Mouse (Mus musculus): ENCODE results near the gene Ripply3.
"Not testable (repeated sequence)": the region's sequence is repeated elsewhere in the genome, so short reads cannot be mapped to it uniquely, and the experiment has no call there.

Gene Ripply3

DNA sequence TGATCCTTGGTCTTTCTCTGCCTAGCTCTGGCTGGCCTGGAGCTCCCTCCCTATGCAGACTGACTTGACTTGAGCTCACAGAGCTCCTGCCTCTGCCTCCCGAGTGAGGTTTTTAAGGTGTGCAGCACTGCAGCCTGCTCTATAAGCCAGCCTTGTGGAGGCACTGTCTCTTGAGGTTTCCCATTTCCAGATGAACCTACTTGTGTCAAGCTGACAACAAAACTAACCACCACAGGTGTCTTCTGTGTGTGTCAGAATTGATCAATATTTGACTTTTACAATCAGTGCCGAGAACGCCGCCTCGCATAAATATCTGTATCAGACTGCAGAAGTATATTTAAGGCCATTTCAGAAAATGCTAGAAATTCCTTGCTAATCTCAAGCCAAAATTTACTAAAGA lies 13.6 kb upstream of the Ripply3 start:
- in situ Hi-C loops (cut with MseI, MboI): no loop called here

DNA sequence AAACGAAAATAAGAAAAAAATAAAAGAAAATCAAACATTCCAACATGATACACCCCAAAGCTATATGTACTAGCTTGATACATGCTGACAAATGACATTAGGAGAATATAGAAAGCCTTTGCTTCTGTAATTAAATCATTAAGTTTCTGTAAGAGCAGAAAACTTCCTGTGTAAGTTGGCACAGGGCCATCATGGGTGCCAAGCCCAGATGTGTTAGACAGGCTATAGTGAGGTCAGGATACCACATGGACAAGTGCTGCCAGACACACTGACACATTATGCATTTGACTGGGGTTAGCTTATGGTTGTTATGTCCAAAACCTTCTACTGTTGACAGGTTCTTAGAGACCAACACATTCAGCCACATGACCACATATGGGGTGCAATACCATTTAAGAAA lies 13.0 kb upstream of the Ripply3 start:
- in situ Hi-C loops (cut with MseI, MboI): no loop called here

DNA sequence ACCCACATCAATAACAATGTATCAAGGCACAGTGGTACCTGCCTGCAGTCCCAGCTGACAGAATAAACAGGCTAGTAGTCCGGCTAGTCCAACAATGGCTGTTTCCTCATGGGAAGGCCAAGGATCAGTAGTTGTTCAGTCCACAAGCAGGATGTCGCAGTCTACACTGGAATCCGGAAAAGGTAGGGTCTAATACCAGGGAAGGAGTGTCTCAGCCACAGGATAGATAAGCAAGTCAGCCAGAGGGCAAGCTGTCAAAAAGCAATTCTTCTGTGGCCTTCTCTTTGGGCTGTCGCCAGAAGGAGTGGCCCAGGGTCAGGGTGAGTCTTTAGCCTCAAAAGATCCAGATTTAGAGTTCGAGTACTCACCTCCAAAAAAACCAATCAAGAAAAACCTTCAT lies 10.5 kb upstream of the Ripply3 start:
- in situ Hi-C loops (cut with MseI, MboI): no loop called here

DNA sequence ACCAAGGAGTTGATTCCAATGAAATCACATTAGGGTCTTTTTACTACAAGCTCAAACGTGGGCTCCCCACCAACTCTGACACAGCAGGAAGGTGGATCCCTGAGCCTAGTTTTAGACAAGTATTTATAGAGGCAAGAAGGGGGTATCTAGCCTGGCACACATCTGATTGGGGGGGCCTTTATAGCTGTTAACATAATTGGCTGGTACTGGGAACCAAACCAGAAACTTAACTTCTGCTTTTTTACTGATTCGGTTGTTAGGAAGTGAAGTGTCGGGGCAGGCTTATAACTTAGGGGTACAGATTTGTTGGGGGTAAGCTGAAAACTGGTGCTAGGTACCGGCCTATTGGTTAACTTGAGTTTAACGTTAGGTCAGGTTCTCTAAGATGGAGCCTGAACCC lies 8.0 kb upstream of the Ripply3 start:
- in situ Hi-C loops (cut with MseI, MboI): loop anchor here in 1 of 2 experiments (5.0 kb wide), 1 partner anchor 48 kb away; no protein-coding TSS in a partner anchor

DNA sequence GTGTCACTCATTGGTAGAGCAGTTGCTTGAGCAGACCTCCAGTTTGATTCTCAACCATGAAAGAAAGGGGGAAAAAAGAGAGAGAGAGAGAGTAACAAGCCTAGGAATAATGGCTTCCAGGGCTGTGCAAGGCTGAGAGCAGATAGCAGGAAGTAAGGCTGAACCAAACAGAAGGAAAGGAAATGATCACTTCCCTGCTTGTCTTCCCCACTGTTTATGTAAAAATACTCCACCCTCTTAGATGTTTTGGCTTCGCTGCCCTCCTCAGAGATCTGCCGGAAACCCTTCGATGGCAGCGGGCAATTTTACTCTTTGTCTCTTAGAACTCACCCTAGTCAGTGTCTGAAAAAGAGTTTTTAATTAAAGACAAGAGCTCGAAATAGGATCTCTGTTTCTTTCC lies 4.5 kb upstream of the Ripply3 start:
- in situ Hi-C loops (cut with MseI, MboI): loop anchor here in 1 of 2 experiments (5.0 kb wide), 1 partner anchor 51 kb away; no protein-coding TSS in a partner anchor

DNA sequence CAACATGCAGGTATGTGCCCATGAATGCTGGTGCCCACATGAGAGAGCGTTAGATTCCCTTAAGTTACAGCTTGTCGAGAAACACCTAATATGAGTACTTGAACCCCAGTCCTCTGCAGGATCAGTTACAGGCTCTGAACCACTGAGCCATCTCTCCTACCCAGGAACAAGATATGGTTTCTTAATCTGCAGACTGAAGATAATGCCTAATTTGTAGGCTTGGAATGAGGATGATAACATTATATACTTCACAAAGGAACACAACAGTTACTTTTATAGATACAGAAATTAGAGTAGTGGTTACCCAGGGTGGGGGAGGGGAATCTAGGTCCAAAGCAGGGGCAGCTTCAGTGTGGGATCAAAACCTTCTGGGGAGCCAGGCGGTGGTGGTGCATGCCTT lies 2.2 kb upstream of the Ripply3 start:
- in situ Hi-C loops (cut with MseI, MboI): no loop called here

DNA sequence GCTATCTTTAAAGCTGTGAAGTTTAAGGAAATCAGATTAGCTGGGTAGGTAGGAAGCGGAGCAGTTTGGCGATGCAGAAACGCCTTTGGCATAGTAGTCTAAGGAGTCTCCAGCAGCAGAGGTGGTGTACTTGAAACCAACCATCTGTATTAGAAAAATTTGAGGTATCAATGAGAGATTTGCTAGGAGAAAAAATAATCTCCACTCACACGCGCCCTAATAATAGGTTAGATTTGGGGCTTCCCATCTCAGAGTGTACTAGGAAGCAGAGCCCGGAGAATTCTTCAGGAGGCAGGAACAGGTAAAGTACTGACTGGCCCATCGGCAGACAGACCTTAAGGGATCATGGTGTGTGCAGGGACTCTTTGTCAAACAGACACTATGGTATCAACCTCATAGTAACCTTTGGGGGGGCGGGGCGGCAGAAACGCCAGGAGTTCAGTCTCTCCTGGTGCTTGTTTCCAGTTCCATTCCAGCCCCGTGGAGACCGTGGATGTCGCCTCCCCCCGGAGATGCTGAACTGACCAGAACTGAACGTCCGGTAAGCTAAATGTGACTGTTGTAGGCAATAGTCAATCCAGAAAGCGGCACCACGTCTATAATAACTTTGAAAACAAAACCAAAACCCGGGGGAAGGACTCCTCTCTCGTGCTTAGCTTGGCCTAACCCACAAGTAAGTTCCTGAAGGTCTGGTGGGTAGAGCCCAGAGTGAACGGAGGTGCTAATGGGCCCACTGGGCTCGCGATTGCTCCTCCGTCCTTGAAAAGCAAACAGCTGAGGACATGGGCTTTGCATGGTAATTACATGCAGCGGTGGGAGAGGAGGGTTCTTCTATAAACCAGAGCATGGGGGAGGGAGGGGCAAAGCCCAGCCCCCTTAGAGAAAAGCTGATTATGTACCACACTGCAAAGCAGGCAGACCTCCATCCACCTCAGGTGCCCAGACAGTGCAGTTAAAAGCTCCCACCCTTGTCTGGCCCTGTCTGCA lies 954 bp downstream of the Ripply3 start:
- in situ Hi-C loops (cut with MseI, MboI): no loop called here

DNA sequence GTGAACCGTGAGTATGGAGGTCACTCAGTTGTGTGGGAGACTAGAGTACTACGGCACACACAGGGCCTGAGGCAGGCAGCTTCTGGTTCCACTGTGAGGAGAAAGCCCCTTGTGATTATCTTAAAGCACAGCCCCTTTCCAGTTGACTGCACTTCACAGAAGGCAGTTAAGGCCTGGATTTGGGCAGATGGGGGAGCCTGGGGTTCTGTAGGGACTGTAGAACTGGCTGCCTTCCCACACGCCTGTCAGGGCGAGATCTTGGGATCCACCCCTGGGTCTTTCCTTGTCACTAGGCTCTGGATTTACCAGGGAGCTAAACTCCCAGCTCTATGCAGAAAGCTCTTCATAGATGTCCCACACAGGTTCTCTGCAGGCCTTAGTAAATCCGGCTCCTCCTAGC lies 2.2 kb downstream of the Ripply3 start:
- in situ Hi-C loops (cut with MseI, MboI): no loop called here

DNA sequence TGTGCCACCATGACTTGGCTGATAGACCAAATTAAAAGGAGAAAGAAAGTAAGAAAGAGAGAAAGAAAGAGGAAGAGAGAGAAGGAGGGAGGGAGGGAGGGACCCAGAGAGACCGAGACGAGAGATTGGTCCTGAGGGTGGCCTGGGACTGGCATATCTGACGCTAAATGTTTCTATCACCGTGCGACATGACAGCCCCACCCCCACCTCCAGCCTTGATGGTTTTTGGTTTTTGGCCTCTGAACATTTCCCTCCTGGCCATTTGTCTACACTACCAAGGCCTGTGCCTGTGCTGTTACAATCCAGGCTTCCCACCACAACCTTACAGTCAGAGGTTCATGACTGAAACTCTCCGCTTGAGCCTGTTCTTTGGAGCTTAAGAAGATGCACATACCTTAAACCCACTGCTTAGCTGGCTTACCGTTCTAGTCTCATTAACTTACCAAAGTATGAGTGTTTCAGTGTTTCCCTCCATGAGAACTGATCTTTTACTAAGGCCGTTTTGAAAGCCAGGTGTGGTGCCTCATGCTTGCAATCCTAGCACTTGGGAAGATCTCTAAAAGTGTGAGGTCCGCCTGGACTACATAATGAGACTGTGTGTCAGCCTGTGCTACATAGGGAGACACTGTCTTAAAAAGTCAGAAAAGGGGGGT lies 3.1 kb downstream of the Ripply3 start:
- in situ Hi-C loops (cut with MseI, MboI): no loop called here

DNA sequence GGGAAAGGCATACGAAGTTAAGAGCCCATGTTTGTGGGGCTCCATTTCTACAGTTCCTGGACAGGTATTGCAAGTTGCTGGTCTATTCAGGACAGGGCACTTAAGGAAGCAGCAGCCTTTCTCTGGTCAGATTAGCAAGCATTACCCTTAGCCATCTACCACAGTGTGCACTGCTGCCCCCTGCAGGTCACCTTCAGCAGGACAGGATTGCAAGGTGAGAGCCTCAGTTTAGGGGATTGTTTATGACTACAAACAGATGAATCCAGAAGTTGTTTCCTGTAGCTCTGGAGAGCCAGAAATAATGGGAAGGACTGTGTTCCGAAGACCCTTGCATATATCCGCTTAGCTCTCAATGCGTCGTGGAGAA lies 3.6 kb downstream of the Ripply3 start:
- in situ Hi-C loops (cut with MseI, MboI): no loop called here

DNA sequence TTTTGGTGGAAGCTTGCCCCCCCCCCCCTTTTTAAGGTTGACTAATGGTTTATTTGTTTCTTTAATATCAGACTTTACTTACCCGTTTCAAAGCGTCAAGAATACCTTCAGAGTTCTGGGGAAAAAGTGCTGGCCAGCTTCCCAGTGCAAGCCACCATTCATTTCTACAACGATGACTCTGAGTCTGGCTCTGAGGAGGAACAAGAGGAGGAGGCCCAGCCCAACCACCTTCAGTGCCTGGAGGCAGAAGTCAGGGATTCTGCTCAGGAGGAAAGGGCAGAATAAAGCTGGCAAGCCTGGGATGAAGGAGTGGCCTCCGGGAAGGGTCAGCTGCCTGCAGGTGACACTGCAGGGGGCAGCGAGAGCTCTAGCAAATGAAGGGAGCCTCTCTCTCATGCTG lies 7.4 kb downstream of the Ripply3 start:
- in situ Hi-C loops (cut with MseI, MboI): no loop called here

DNA sequence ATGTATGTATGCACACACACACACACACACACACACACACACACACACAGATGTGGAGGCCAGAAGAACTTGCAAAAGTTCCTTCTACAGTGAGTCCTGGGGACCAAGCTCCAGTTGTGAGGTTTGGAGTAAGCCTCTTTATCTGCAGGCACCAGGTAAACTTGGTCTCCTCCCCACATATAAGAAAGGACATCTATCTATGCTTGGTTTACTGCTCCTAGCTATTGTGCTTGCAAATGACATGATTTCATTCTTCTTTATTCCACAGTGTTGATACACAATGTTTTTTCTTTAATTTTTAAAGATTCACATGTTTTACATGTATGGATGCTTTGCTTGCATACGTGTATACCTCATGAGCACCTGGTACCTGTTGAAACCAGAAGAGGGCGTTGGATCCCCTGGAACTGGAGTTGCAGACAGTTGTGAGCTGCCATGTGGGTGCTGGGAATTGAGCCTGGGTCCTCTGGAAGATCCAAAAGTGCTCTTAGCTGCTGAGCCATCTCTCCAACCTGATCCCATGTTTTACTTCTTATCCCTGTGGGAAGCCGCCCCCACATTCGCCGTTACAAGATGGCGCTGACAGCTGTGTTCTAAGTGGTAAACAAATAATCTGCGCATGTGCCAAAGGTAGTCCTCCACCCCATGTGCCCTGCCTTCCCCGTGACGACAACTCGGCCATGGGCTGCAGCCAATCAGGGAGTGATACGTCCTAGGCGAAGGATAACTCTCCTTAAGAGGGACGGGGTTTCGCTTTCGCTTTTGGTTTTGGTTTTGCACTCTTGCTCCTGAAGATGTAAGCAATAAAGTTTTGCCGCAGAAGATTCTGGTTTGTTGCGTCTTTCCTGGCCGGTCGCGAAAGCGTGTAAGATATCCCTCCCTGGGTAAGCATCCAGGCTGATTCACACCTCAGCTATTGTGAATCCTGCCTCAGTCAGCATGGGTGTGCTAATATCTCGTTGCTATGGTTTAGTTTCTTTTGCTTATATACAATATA lies 11.2 kb downstream of the Ripply3 start:
- in situ Hi-C loops (cut with MseI, MboI): not testable (repeated sequence)

DNA sequence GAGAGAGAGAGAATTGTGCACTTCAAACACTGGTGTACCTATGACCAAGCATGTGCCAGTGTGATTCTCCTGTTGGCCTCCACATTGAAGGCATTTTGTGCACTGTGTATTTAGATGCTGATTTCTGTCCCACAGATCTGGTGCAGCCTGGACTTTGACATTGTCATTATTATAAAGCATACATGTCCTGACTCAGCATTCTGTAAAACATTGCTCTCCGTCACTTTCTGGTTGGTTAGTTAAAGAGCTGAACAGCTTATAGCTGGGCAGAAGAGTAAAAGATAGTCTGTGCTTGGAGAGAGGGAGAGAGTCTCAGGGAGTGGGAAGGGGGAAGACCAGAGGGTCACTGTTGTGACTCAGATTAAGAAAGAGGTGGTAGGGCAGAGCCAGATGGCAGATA lies 17.5 kb downstream of the Ripply3 start:
- in situ Hi-C loops (cut with MseI, MboI): no loop called here

DNA sequence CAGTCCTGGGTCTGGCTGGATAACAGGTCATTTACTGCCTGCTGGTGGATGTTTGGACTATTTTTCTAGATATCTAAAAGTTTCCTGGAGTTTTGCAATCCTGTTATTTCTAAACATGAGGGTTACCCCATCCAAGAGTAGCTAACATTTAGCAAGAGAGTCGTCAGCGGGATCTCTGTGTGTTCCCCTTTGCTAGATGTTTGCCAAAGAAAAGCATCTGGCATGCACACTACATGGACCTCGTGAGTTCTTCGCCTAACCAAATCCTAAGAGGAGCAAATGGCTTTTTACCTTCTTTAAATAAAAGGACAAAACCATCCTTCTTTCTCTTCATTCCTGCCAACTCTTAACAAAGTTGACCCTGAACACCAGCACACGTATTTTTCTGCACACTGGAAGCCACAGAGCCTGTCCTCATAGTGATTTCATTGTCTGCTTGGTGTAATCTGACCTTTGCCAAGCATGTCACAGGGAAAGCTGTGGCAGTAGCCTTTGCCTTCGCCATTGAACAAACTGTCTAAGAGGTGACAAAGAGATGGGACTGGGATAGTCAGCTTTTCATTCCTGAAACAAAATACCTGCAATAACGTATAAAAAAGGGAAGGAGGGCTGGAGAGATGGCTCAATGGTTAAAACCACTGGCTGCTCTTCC lies 19.0 kb downstream of the Ripply3 start:
- in situ Hi-C loops (cut with MseI, MboI): no loop called here

DNA sequence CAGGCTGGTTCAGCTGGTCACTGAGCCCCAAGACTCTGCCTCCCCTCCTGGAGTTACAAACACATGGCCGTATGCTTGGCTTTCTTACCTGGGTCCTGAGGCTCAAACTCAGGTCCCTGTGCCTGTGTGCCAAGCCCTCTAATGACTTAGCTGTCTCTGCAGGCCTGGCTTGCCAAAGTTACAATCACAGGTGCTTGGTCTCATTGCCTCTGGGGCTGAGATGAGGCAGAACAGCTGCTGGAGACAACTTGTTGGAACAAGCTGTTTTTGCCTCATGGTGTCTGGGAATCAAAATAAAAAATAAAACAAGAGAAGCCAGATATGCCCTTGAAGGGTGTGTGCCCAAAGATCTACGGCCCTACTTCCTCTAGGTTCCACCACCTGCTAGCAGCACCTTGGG lies 20.6 kb downstream of the Ripply3 start:
- in situ Hi-C loops (cut with MseI, MboI): no loop called here

DNA sequence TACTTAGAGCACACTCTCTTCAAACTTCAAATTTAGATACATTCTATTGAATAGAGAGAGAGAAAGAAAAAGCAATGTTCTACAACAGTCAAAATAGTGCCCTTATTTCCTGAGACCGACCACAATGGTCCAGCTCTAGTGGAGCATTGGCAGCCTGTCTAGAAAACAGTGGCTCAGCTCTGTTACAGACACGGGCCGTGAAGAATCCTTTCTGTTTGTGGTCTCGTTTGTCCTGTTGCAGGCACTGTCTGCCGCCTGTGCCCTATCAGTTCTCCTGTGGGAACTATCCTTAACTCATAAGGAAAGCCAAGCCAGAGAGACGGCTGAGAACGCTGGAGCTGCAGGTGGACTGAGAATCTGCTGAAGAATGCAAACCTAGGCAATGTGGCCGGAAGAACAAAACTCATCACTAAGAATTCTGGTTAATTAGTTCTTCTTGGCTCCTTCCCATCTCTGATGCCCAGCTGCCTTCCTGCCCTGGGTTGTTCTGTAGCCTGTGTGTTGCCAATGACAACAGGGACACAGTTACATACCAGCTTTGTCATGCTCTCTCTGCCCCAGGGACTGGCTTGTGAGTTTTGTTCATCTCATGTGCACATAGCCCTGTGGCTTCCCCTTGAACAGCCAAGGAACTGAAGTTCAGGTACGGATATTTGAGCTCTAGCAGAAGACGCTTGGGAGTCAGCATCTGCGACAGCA lies 21.5 kb downstream of the Ripply3 start:
- in situ Hi-C loops (cut with MseI, MboI): no loop called here

DNA sequence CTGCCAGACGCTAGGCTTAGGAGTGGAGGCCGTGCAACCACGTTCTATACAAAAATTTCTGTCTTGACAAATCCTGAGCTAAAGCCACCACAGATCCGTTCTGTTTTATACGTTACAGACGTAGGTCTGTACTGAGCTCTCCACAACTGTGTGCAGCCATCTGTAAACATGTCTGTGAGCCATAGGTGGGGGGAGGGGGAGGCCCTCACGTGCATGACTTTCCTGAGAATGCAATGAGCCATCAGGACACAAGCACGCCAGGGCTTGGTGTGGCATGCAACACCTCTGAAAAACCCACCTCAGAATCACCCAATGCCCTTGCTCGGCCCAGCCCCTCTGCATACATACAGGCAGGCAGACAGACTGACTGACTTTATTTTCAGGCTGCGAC lies 22.1 kb downstream of the Ripply3 start:
- in situ Hi-C loops (cut with MseI, MboI): no loop called here

DNA sequence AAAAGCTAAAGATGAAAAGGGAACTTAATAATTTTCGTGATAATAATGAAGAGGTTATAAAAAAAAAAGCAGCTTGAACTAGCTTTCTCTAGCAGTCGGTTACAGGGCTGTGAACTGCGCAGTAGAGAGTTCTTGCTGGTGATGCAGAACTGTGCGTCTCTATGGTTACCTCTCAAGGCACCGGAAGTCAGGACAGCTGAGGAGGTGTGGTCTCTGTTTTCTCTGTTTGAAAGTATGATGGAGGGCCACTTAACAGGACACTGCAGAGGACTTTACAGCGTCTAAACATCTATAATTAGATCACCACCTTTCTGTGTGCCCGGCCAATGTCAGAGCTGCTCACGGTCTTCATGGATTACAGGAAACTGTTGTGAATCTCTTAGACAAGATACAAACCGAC lies 26.2 kb downstream of the Ripply3 start:
- in situ Hi-C loops (cut with MseI, MboI): no loop called here

DNA sequence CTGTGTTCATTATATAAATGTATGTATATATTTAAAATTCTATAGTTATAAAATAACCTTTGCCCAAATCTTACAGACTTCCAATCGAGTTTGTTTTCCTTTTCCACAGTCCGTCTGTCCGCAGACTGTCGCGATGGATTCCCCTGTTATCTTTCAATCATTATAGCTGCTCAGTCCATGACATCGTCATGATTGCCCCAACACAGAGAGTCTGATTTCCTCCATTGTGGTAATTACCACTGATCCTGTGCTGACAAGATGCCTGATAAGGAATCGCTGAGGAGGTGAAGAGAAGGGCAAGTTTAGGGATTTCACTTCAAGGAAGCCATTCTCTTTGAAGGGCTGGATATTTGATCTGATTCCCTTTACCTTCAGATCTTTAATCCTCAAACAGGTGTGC lies 27.8 kb downstream of the Ripply3 start:
- in situ Hi-C loops (cut with MseI, MboI): no loop called here

DNA sequence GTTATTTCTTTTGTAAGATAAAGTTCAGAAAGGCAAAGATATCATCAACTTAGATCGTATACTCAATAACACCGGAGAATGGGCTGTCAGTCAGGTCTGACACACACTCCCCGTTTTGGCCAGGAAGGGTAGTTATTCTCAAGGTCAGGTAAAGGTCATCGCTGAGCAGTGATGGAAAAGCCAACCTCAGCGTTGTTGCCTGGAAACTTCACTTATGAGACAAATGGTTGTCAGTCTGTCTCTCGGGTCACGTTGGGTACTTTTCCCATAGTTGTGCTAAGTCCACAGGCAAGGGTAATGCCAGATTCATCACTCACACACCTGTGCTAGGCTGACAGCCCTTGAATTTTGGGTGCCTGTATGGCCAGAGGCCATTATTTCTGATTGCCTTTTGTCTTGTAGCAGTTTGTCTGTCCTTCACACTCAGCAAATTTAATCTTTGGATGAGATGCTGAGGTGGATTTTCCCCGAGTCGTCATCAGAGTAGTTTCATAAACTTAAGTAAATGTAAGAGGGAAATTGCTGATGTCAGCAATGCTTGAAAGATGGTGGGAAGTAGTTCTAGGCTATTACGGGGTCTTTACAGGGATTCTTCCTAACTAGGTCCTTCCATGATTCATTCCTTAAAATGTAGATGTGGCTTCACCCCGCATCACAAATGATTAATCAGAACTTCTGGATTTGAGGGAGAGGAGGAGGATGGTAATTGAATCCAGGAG lies 28.7 kb downstream of the Ripply3 start:
- in situ Hi-C loops (cut with MseI, MboI): no loop called here

Data from mouse trophoblast stem cell (cell line).